Mouse (Mus musculus) intestine, embryonic 16.5 days (tissue): ENCODE results near the gene Tle2. TPM values are rescaled to one million over a fixed set of nuclear protein-coding genes. Genes with fewer than 3 reads are reported as not detected.

Source experiments
- ATAC-seq: fragments of 200-750 bp; cut with Nextera tagmentation; 2 replicates; pipeline ENCODE4 v1.8.0; 2017; ENCODE audit warnings: moderate TSS enrichment, moderate library complexity
- H3K27ac ChIP-seq: fragments of 300-500 bp; sonication (generic); 2 replicates; pipeline ENCODE4 v1.5.1; 2014; ENCODE audit warnings: mild to moderate bottlenecking, low read length
- H3K27me3 ChIP-seq: fragments of 300-500 bp; sonication (generic); replicated peaks from 2 replicates; pipeline ENCODE4 v1.6.1; 2014; ENCODE audit warnings: low read length, control low read depth, mixed read lengths; ENCODE audit not compliant: control insufficient read depth, insufficient read depth
- H3K36me3 ChIP-seq: fragments of 300-500 bp; sonication (generic); 2 replicates; pipeline ENCODE4 v1.6.1; 2014; ENCODE audit warnings: low read length, control low read depth; ENCODE audit not compliant: control insufficient read depth, insufficient read depth
- H3K4me1 ChIP-seq: fragments of 300-500 bp; sonication (generic); 2 replicates; pipeline ENCODE4 v1.6.1; 2014; ENCODE audit warnings: low read length, control low read depth, mixed read lengths; ENCODE audit not compliant: control insufficient read depth, insufficient read depth
- H3K4me2 ChIP-seq: fragments of 300-500 bp; sonication (generic); 2 replicates; pipeline ENCODE4 v1.6.1; 2014; ENCODE audit warnings: low read depth, low read length, control low read depth
- H3K4me3 ChIP-seq: fragments of 300-500 bp; sonication (generic); 2 replicates; pipeline ENCODE4 v1.5.1; 2014; ENCODE audit warnings: mild to moderate bottlenecking, low read length
- H3K9ac ChIP-seq: fragments of 300-500 bp; sonication (generic); 2 replicates; pipeline ENCODE4 v1.6.1; 2014; ENCODE audit warnings: low read depth, low read length
- H3K9me3 ChIP-seq: fragments of 300-500 bp; sonication (generic); 2 replicates; pipeline ENCODE4 v1.6.1; 2016; ENCODE audit warnings: low read length, control low read depth; ENCODE audit not compliant: control insufficient read depth
- WGBS: fragments of 180-500 bp; shearing (Covaris S2); extraction: QIAGEN DNeasy Blood & Tissue Kit; methylation state at CpG from one replicate; pipeline ENCODE4 v1.1.7; 2014; 5-methylcytosine and 5-hydroxymethylcytosine counted together
- polyA plus RNA-seq: library from polyadenylated mRNA; unstranded; fragments of >200 nt; fragmentation: Nextera tagmentation; extraction: Ambion mirVana; gene quantifications from 2 replicates; pipeline ENCODE4 v1.2.1, GENCODE M21; 2015

Tle2 gene
- 12.6 and 13.6 TPM in 2 replicates for polyA plus RNA-seq

DNA sequence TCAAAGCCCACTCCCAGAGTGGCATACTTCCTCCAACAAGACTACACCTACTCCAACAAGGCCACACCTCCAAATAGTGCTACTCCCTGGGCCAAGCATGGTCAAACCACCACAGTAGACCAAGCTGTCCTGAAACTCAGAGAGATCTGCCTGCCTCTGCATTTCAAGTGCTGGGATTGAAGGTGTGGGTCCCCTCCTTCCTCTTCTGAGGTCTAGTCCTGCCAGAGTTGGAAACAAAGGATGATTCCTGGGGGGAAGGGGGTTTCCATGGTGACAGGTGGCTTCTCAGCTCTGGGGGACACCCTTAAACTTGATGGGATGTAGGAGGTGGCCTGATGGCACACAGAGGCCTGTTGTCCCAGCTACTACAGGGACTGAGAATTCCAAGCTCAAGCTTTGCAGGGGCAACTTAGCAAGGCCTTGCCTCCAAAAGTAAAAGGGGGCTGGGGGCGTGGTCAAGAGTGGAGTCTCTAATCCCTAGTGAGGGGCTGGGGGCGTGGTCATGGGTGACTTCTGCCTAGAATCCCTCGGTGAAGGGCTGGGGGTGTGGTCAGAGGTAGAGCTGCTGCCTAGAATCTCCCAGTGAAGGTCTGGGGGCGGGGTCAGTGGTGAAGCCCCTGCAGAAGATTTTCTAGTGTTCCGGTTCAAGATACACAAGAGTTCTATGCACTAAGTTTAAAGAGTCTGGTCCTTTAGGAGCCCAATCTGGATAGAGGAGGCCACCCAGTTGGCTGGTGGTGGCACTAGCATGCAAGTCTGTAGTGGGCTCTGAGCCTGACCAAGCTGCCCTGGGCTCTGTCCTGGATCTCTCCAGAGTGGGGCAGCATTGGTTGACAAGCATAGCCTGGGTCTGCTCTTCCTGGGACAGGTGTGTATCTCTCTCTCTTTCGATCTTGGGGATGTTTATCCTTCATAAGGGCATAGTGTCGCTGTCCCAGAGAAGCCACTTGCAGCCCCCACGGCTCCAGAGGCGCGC is at the start of gene Tle2:
Tle2 (plus strand) TSS at position 481 of the 976 bp plus-strand sequence.
- Histone ChIP-seq H3K36me3 (no peaks in the 10 kb centered on the region), H3K9me3 (no peaks in the 10 kb centered on the region), H3K4me1 (peaks cover 48% of the 10 kb centered on the region), H3K4me3 (peak within 1 kb of the TSS; percentile 69), H3K27me3 (no peaks in the 10 kb centered on the region), H3K4me2 (peak within 1 kb of the TSS; percentile 89), H3K9ac (peak within 1 kb of the TSS; percentile 77), H3K27ac (peak within 1 kb of the TSS; percentile 46; the same call in 1 of the 2 replicates)
- 30% methylated on average over 10 of the region's 10 CpGs for WGBS
- ATAC-seq = no peak

DNA sequence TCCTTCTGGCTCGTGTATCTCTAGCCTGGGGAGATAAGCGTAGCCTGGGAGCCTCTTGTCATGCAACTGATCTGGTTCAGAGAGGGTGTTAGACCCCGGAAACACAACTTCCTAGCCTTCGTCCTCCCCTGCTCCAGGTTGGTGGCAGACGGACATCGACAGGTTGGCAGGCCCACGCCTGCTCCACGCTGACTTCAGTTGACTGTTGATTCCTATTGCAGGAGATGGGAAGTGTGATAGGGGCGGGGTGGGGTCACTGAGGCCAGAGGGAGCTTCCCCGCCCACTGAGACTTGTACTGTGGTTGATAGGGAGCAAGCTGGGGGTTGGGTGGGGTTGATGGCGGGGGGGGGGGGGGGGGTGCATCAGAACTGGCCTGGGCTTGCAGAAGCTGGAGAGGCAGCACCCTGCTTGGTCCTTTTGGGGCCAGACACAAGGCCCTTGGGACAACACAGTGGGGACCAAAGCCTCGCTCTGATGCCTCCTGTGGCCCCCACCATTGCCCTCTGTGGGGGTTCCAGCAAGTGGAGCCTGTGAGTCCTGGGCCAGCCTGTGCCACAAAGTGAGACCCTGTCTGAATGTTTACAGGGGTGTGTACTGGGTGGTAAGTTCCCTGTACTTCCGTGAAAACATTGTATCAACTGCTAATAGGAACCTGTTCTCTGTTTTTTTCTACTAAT is 49.2 kb upstream of the Tle2 start:
- H3K4me3 ChIP-seq = no peak overlapping the region
- peaks cover 13% of the 10 kb centered on the region for H3K36me3 ChIP-seq
- 51% methylated on average over 12 of the region's 13 CpGs for WGBS
- no peak overlapping the region for H3K27ac ChIP-seq
- peaks cover 11% of the 10 kb centered on the region for H3K4me1 ChIP-seq
- no peaks in the 10 kb centered on the region for H3K9me3 ChIP-seq
- no peaks in the 10 kb centered on the region for H3K27me3 ChIP-seq
- H3K4me2 ChIP-seq = no peak overlapping the region
- H3K9ac ChIP-seq = no peak overlapping the region
- no peak for ATAC-seq

DNA sequence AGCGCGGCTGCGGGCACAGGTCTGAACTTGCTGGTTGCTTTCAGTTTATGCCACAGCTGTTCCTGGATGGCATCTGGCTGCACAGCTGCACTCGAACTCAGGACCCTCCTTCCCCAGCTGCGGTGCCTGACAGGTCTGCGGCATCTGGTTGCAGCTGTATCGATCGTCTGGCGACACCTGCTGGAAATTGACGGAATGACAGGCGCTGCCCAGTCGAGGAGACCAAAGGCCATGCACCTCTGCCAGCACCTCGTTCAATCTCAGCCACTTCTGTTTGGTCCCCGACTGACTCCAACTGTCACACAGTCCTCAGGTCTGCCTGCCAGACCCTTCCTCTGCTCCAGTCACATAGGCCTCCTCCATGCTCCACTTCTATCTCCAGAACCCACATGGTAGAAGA is 47.6 kb upstream of the Tle2 start:
- peaks cover 11% of the 10 kb centered on the region for H3K4me1 ChIP-seq
- H3K27me3 ChIP-seq = no peaks in the 10 kb centered on the region
- H3K9ac ChIP-seq = no peak overlapping the region
- no peak overlapping the region for H3K27ac ChIP-seq
- ATAC-seq = peak; percentile 10; the same call in 1 of the 2 replicates
- no peak overlapping the region for H3K4me2 ChIP-seq
- H3K9me3 ChIP-seq = no peaks in the 10 kb centered on the region
- no peak overlapping the region for H3K4me3 ChIP-seq
- H3K36me3 ChIP-seq = peaks cover 20% of the 10 kb centered on the region
- WGBS = 11% methylated on average over 14 of the region's 14 CpGs

DNA sequence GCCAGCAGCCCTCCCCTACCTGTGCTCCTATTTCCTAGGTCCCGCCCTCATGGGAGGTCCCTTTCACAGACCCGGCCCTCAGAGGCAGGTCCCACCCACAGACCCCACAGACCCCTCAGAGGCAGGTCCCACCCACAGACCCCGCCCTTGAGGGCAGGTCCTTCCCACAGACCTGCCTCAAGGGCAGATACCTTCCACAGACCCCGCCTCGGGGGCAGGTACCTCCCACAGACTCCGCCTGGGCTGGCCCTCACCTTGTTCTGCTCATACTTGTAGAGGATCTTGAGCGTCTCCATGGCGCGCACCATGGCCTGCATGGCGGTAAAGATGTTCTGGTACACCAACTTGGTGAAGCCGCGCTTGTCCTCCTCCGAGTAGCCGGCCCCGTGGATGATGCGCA is 39.5 kb upstream of the Tle2 start:
- Histone ChIP-seq H3K9ac (no peak overlapping the region), H3K4me2 (no peak overlapping the region), H3K4me3 (no peak overlapping the region), H3K4me1 (peaks cover 13% of the 10 kb centered on the region), H3K27me3 (no peaks in the 10 kb centered on the region), H3K9me3 (no peaks in the 10 kb centered on the region), H3K27ac (no peak overlapping the region), H3K36me3 (peaks cover 20% of the 10 kb centered on the region)
- WGBS = 51% methylated on average over 16 of the region's 16 CpGs
- peak; percentile 37 for ATAC-seq

DNA sequence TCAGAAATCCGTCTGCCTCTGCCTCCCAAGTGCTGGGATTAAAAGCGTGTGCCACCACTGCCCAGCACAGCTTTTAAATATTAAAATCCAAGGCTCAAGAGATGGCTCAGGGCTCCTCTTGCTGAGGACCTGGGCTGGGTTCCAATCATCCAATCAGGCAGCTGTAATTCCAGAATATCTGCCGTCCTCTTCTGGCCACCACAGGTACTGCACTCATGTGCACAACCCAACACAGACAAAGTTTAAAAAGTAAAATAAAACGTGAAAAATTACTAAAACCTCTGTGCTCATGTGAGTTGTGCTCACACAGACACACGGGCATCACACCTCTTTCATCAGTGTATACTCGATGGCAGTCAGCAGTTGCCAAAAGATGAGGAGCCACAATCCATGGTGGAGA is 37.6 kb upstream of the Tle2 start:
- Histone ChIP-seq H3K9ac (no peak overlapping the region), H3K27ac (no peak overlapping the region), H3K4me1 (peaks cover 28% of the 10 kb centered on the region), H3K4me2 (no peak overlapping the region), H3K36me3 (peaks cover 18% of the 10 kb centered on the region; the same call in 1 of the 2 replicates), H3K27me3 (no peaks in the 10 kb centered on the region), H3K9me3 (no peaks in the 10 kb centered on the region), H3K4me3 (no peak overlapping the region)
- no peak for ATAC-seq
- 78% methylated on average over 6 of the region's 6 CpGs for WGBS

DNA sequence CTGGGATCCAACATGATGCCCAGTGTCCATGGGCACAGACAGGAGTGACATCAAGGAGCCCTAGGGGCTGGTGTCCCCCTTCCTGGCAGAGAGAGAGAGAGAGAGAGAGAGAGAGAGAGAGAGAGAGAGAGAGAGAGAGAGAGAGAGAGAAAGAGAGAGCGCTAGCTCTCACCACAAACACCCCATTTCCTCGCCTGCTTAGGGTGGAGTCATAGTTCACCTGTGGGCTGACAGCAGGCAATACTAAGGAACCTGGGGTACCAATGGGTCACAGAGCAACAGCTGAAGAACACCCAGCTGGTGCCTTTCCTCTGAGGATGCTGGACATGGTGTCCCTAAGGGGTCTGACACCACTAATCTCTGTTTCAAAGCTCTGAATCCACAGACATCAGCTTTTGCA is 36.9 kb upstream of the Tle2 start:
- no peaks in the 10 kb centered on the region for H3K9me3 ChIP-seq
- peaks cover 17% of the 10 kb centered on the region; the same call in 1 of the 2 replicates for H3K36me3 ChIP-seq
- no peak for ATAC-seq
- no peaks in the 10 kb centered on the region for H3K27me3 ChIP-seq
- peaks cover 34% of the 10 kb centered on the region for H3K4me1 ChIP-seq
- no peak overlapping the region for H3K27ac ChIP-seq
- H3K9ac ChIP-seq = no peak overlapping the region
- no peak overlapping the region for H3K4me3 ChIP-seq
- no peak overlapping the region for H3K4me2 ChIP-seq
- WGBS = 82% methylated on average over 2 of the region's 2 CpGs

DNA sequence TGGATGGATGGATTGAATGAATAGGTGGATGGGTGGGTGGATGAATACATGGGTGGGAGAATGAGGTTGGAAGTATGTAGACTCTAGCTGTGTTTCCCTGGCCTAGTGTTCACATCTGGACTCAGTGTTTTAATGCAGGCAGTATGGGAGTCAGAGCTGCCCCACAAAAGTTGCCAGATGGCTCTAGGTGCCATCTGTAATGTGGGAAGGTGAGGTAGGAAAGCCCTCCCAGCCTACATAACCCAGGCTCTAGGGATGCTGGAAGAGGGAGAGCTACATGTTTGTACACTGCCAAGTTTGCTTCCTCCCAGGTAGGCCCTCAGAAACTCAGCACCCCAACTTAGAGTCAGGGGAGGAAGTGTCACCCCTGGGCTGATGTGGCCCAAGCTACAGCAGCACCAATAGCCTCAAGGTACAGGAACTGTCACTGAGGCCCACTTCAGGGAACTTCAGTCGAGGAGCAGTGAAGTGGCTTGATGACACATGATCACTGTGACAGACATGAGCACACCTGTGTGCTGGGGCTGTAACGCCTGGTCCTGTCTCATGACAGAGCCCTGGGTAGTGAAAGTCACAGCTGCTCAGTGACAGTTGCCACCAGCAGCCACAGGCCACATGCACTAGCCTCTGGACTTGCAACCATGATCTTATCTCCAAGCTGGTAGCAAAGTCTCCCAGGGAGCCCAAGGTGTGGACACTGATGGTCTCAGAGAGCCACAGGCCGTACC is 35.9 kb upstream of the Tle2 start:
- H3K36me3 ChIP-seq = peaks cover 12% of the 10 kb centered on the region; the same call in 1 of the 2 replicates
- peak overlapping the region; percentile 8; the same call in 1 of the 2 replicates for H3K9ac ChIP-seq
- H3K9me3 ChIP-seq = no peaks in the 10 kb centered on the region
- no peak for ATAC-seq
- no peak overlapping the region for H3K4me3 ChIP-seq
- no peak overlapping the region for H3K4me2 ChIP-seq
- peaks cover 43% of the 10 kb centered on the region for H3K4me1 ChIP-seq
- 64% methylated on average over 3 of the region's 3 CpGs for WGBS
- H3K27me3 ChIP-seq = no peaks in the 10 kb centered on the region
- H3K27ac ChIP-seq = peak overlapping the region; percentile 63

DNA sequence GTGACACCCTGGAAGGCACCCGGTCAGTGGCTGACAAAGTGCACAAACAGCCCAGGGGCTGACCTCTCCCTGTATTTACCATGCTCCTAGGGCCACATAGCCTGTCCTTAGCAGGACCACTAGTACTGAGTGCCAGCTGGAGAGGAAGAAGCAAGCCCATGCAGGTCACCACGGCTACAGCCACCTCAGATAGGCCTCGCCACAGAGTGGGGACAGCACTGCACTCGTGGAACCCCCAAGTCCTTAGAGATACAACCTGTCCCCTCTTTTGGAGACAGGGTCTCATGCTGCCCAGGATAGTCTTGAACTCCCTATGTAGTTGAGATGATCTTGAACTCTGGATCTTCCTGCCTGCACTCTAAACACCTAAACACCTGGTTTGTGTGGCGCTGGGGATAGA is 33.0 kb upstream of the Tle2 start:
- Histone ChIP-seq H3K27ac (peak overlapping the region; percentile 88), H3K9ac (peak overlapping the region; percentile 99), H3K4me2 (peak overlapping the region; percentile 59), H3K4me1 (peaks cover 40% of the 10 kb centered on the region), H3K9me3 (no peaks in the 10 kb centered on the region), H3K4me3 (peak overlapping the region; percentile 99), H3K27me3 (no peaks in the 10 kb centered on the region), H3K36me3 (peaks cover 12% of the 10 kb centered on the region; the same call in 1 of the 2 replicates)
- no peak for ATAC-seq
- 74% methylated on average over 5 of the region's 5 CpGs for WGBS

DNA sequence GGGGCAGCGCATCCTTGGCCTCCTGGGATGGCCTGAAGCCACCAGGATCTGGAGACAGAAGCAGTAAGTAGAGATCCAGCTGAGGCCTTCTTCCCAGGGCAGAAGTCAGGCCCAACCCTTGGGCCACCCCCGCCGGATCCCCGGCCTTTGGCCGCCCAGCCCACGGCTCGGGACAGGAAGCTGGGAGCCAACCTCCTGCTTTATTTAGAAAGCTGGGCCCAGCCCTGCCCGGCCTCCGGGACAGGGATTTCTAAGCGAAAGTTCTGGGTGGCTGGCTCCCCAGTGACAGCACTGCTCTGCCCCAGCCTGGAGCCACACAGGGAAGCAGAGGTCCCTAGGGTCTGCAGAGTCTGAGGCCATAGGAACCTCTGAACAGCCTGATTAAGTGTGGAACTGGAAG is 32.6 kb upstream of the Tle2 start:
- H3K4me3 ChIP-seq = peak overlapping the region; percentile 99
- peak overlapping the region; percentile 99 for H3K9ac ChIP-seq
- peaks cover 12% of the 10 kb centered on the region; the same call in 1 of the 2 replicates for H3K36me3 ChIP-seq
- ATAC-seq = no peak
- H3K4me2 ChIP-seq = peak overlapping the region; percentile 59
- no peaks in the 10 kb centered on the region for H3K9me3 ChIP-seq
- H3K27me3 ChIP-seq = no peaks in the 10 kb centered on the region
- 51% methylated on average over 10 of the region's 10 CpGs for WGBS
- peaks cover 40% of the 10 kb centered on the region for H3K4me1 ChIP-seq
- peak overlapping the region; percentile 88 for H3K27ac ChIP-seq
